Mouse (Mus musculus) midbrain, embryonic 16.5 days (tissue): ENCODE results near the gene Ccdc14. TPM values are rescaled to one million over a fixed set of nuclear protein-coding genes. Genes with fewer than 3 reads are reported as not detected.
"Not testable (repeated sequence)": the region's sequence is repeated elsewhere in the genome, so short reads cannot be mapped to it uniquely, and the experiment has no call there.

ENCODE experiments used
- ATAC-seq: fragments of 200-750 bp; cut with Nextera tagmentation; 2 replicates; pipeline ENCODE4 v1.8.0; 2017; ENCODE audit warnings: moderate TSS enrichment
- H3K27ac ChIP-seq: fragments of 300-500 bp; sonication (generic); 2 replicates; pipeline ENCODE4 v1.5.1; 2014; ENCODE audit warnings: mild to moderate bottlenecking, low read length, mixed read lengths
- H3K27me3 ChIP-seq: fragments of 300-500 bp; sonication (generic); 2 replicates; pipeline ENCODE4 v1.6.1; 2014; ENCODE audit warnings: low read depth, low read length, mixed read lengths; ENCODE audit not compliant: control insufficient read depth, insufficient read depth
- H3K36me3 ChIP-seq: fragments of 300-500 bp; sonication (generic); 2 replicates; pipeline ENCODE4 v1.6.1; 2014; ENCODE audit warnings: mild to moderate bottlenecking, low read length, moderate library complexity, mixed read lengths; ENCODE audit not compliant: control insufficient read depth, insufficient read depth
- H3K4me1 ChIP-seq: fragments of 300-500 bp; sonication (generic); 2 replicates; pipeline ENCODE4 v1.6.1; 2014; ENCODE audit warnings: mild to moderate bottlenecking, low read length, mixed read lengths; ENCODE audit not compliant: control insufficient read depth, insufficient read depth
- H3K4me2 ChIP-seq: fragments of 300-500 bp; sonication (generic); 2 replicates; pipeline ENCODE4 v1.6.1; 2014; ENCODE audit warnings: mild to moderate bottlenecking, low read length, mixed read lengths
- H3K4me3 ChIP-seq: fragments of 300-500 bp; sonication (generic); 2 replicates; pipeline ENCODE4 v1.5.1; 2014; ENCODE audit warnings: low read depth, mild to moderate bottlenecking, low read length, moderate library complexity, mixed read lengths
- H3K9ac ChIP-seq: fragments of 300-500 bp; sonication (generic); 2 replicates; pipeline ENCODE4 v1.6.1; 2014; ENCODE audit warnings: low read depth, low read length, mixed read lengths
- H3K9me3 ChIP-seq: fragments of 300-500 bp; sonication (generic); replicated peaks from 2 replicates; pipeline ENCODE4 v1.6.1; 2014; ENCODE audit warnings: mild to moderate bottlenecking, low read length, mixed read lengths; ENCODE audit not compliant: control insufficient read depth, poor library complexity, severe bottlenecking
- WGBS: fragments of 180-500 bp; shearing (Covaris S2); extraction: QIAGEN DNeasy Blood & Tissue Kit; methylation state at CpG from one replicate; pipeline ENCODE4 v1.1.7; 2014; 5-methylcytosine and 5-hydroxymethylcytosine counted together
- polyA plus RNA-seq: library from polyadenylated mRNA; unstranded; fragments of >200 nt; fragmentation: Nextera tagmentation; extraction: Ambion mirVana; gene quantifications from 2 replicates; pipeline ENCODE4 v1.2.1, GENCODE M21; 2015

Ccdc14 gene
- polyA plus RNA-seq, 1 experiment from 2014 or later: 3.2 TPM

GRCm38 (mm10) chr16:34698721-34699120, 8.3 kb downstream of the Ccdc14 start:
- H3K36me3 ChIP-seq, H3K4me2 ChIP-seq, H3K9ac ChIP-seq, H3K9me3 ChIP-seq, H3K4me3 ChIP-seq, H3K27me3 ChIP-seq, H3K27ac ChIP-seq, ATAC-seq, H3K4me1 ChIP-seq: not testable (repeated sequence)
- 79% methylated on average over 3 of the region's 3 CpGs for WGBS

GRCm38 (mm10) chr16:34700165-34700827, 9.9 kb downstream of the Ccdc14 start:
- Histone ChIP-seq H3K4me3 (no peak overlapping the region), H3K9me3 (no peaks in the 10 kb centered on the region), H3K4me1 (no peaks in the 10 kb centered on the region), H3K4me2 (no peak overlapping the region), H3K36me3 (no peaks in the 10 kb centered on the region), H3K9ac (no peak overlapping the region), H3K27ac (no peak overlapping the region), H3K27me3 (no peaks in the 10 kb centered on the region)
- 26% methylated on average over 7 of the region's 7 CpGs for WGBS
- ATAC-seq: peak; percentile 86

- no peak for ATAC-seq
- Histone ChIP-seq H3K9ac (no peak overlapping the region), H3K4me1 (no peaks in the 10 kb centered on the region), H3K9me3 (no peaks in the 10 kb centered on the region), H3K27me3 (no peaks in the 10 kb centered on the region), H3K36me3 (peaks cover under 1% of the 10 kb centered on the region; the same call in 1 of the 2 replicates), H3K27ac (no peak overlapping the region), H3K4me2 (no peak overlapping the region), H3K4me3 (no peak overlapping the region)
- 90% methylated on average over 6 of the region's 6 CpGs for WGBS
These were observed 10.4 kb downstream of the Ccdc14 start for GRCm38 (mm10) chr16:34700828-34701216.

GRCm38 (mm10) chr16:34706019-34706418, 15.6 kb downstream of the Ccdc14 start:
- Histone ChIP-seq H3K9me3 (no peaks in the 10 kb centered on the region), H3K4me3 (no peak overlapping the region), H3K27ac (no peak overlapping the region), H3K4me1 (no peaks in the 10 kb centered on the region), H3K9ac (no peak overlapping the region), H3K27me3 (no peaks in the 10 kb centered on the region), H3K36me3 (peaks cover 3% of the 10 kb centered on the region; the same call in 1 of the 2 replicates), H3K4me2 (no peak overlapping the region)
- 91% methylated on average over 2 of the region's 2 CpGs for WGBS
- no peak for ATAC-seq

- Histone ChIP-seq H3K4me1 (no peaks in the 10 kb centered on the region), H3K27ac (no peak overlapping the region), H3K4me2 (no peak overlapping the region), H3K9me3 (no peaks in the 10 kb centered on the region), H3K27me3 (no peaks in the 10 kb centered on the region), H3K4me3 (no peak overlapping the region), H3K9ac (no peak overlapping the region), H3K36me3 (peaks cover 3% of the 10 kb centered on the region; the same call in 1 of the 2 replicates)
- WGBS: 87% methylated on average over 7 of the region's 7 CpGs
- ATAC-seq: no peak
These were observed 16.1 kb downstream of the Ccdc14 start for GRCm38 (mm10) chr16:34706487-34706946.

- Histone ChIP-seq H3K4me1 (no peaks in the 10 kb centered on the region), H3K36me3 (no peaks in the 10 kb centered on the region), H3K27ac (no peak overlapping the region), H3K27me3 (no peaks in the 10 kb centered on the region), H3K4me3 (no peak overlapping the region), H3K9ac (no peak overlapping the region), H3K4me2 (no peak overlapping the region), H3K9me3 (no peaks in the 10 kb centered on the region)
- 73% methylated on average over 3 of the region's 3 CpGs for WGBS
- no peak for ATAC-seq
These were observed 21.1 kb downstream of the Ccdc14 start for GRCm38 (mm10) chr16:34711481-34711880.

GRCm38 (mm10) chr16:34725156-34725555, 34.7 kb downstream of the Ccdc14 start:
- Histone ChIP-seq H3K27ac (no peak overlapping the region), H3K4me2 (no peak overlapping the region), H3K36me3 (no peaks in the 10 kb centered on the region), H3K27me3 (no peaks in the 10 kb centered on the region), H3K4me1 (no peaks in the 10 kb centered on the region), H3K4me3 (no peak overlapping the region), H3K9ac (no peak overlapping the region), H3K9me3 (no peaks in the 10 kb centered on the region)
- ATAC-seq: no peak
- WGBS: 99% methylated on average over 3 of the region's 3 CpGs

GRCm38 (mm10) chr16:34728610-34729009, 38.2 kb downstream of the Ccdc14 start:
- not testable (repeated sequence) for ATAC-seq, H3K9ac ChIP-seq, H3K27ac ChIP-seq, H3K36me3 ChIP-seq, H3K27me3 ChIP-seq, H3K4me2 ChIP-seq, H3K4me1 ChIP-seq, H3K4me3 ChIP-seq, H3K9me3 ChIP-seq

- Histone ChIP-seq H3K4me3 (no peak overlapping the region), H3K27me3 (no peaks in the 10 kb centered on the region), H3K36me3 (no peaks in the 10 kb centered on the region), H3K9ac (no peak overlapping the region), H3K27ac (no peak overlapping the region), H3K4me1 (no peaks in the 10 kb centered on the region), H3K4me2 (no peak overlapping the region), H3K9me3 (no peaks in the 10 kb centered on the region)
- no peak for ATAC-seq
- whole genome bisulfite sequencing: 88% methylated on average over 1 of the region's 1 CpGs
These were observed 39.0 kb downstream of the Ccdc14 start for GRCm38 (mm10) chr16:34729371-34729770.
